Mouse (Mus musculus) liver, postnatal 0 days (tissue): ENCODE results near the gene Cdk14.

ENCODE experiments used
- CTCF ChIP-seq: sonication (generic); IDR thresholded peaks from 2 replicates; pipeline ENCODE4 v1.5.1; 2016; ENCODE audit warnings: antibody characterized with exemption, low read depth
- EP300 ChIP-seq: IDR thresholded peaks from 2 replicates; pipeline ENCODE4 v1.6.1; 2016; ENCODE audit warnings: antibody characterized with exemption, low read depth, mild to moderate bottlenecking

GRCm38 (mm10) chr5:4778274-4778673, 641.8 kb downstream of the Cdk14 start:
- TF ChIP-seq CTCF = no peak
- TF ChIP-seq EP300 = no peak
